Comparison of ENCODE assay signal across 8 mouse cellular contexts in the genomic region with DNA sequence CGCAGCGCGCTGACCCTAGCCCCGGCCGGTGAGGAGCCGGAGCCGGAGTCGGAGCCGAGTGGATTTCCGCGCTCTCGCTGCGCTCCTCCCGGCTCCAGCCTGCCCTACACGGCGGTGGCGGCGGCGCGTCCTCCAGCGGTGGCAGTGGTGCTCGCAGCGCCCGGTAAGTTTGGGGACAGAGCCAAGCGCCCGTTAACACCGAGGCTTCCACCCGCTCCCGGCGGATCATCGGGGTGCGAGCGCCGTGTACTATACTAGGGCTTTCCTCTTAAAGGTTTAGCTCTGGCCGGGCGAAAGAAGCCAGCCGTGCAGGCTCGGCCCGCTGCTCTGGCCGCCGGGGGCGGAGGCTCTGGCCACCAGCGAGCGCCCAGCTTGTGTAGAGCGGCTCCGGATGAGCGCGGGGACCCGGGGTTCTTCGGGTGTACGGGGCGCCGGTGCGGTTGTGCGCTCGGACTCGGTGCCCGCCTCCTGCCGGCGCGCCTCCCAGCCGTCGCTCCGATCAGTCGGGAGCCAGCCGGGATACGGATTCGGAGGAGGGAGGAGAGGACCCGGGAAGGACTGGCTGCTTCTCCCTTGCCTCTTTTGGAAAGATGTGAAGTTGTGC. TPM values are rescaled to one million over a fixed set of nuclear protein-coding genes. Genes with fewer than 3 reads are reported as not detected.
DNase-seq lines count a peak whose midpoint lies in the region; ATAC-seq and TF ChIP-seq lines count a peak whose summit lies in the region.

No protein-coding gene starts in this region.

- H3K4me2 ChIP-seq in intestine, embryonic 15.5 days (replicated peaks): peak overlapping the region; percentile 99

- peak; percentile 37 for ATAC-seq in intestine, embryonic 15.5 days

- no peaks in the 10 kb centered on the region for H3K9me3 ChIP-seq in intestine, embryonic 15.5 days

- peaks cover 52% of the 10 kb centered on the region for H3K79me2 ChIP-seq in macrophage (ENCODE audit: inconsistent target)

- no peaks in the 10 kb centered on the region for H3K36me3 ChIP-seq in intestine, embryonic 15.5 days
- H3K36me3 ChIP-seq in macrophage (ENCODE audit: inconsistent target): no peaks in the 10 kb centered on the region

- no peak; the same call in 1 of the 2 replicates for TF ChIP-seq CTCF in bone marrow, adult 2 months (IDR thresholded peaks at IDR 0.05; ENCODE audit: control insufficient read depth, insufficient read depth, low read length)

- peak overlapping the region; percentile 91 for H3K9ac ChIP-seq in intestine, embryonic 15.5 days

- WGBS in bone marrow, adult 2 months: under 1% methylated on average over 69 of the region's 69 CpGs
- under 1% methylated on average over 69 of the region's 69 CpGs for WGBS in intestine, embryonic 15.5 days
- 2% methylated on average over 68 of the region's 69 CpGs for WGBS in macrophage (ENCODE audit: missing documents)

- peak; percentile 21; the same call in 1 of the 2 replicates for TF ChIP-seq POLR2A in bone marrow, adult 2 months (IDR thresholded peaks at IDR 0.05; ENCODE audit: borderline replicate concordance, control insufficient read depth, low read depth, low read length)

- H3K27ac ChIP-seq in bone marrow, adult 2 months (ENCODE audit: control insufficient read depth, insufficient read depth, low read depth, low read length, poor library complexity): peak overlapping the region; percentile 98
- peak overlapping the region; percentile 100 for H3K27ac ChIP-seq in intestine, embryonic 15.5 days
- peak overlapping the region; percentile 99 for H3K27ac ChIP-seq in macrophage

- H3K4me1 ChIP-seq in bone marrow, adult 2 months (ENCODE audit: control insufficient read depth, insufficient read depth, low read length): peaks cover 1% of the 10 kb centered on the region; the same call in 1 of the 2 replicates
- peaks cover 37% of the 10 kb centered on the region for H3K4me1 ChIP-seq in intestine, embryonic 15.5 days (replicated peaks)

- DNase-seq in left cerebral cortex, adult 18-20 months (ENCODE audit: low spot score in 2 of 2): peak; percentile 57 to 72
- no peak for DNase-seq in left cerebral cortex, adult 11 months (ENCODE audit: low spot score)
- peak; percentile 55 to 59 for DNase-seq in frontal cortex, postnatal 36 days (ENCODE audit: low spot score in 2 of 2)
- peak; percentile 69 to 78 for DNase-seq in spleen, postnatal 10 days (ENCODE audit: low spot score in 2 of 2)
- no peak for DNase-seq in ovary, postnatal 10 days (ENCODE audit: low spot score)

- no peaks in the 10 kb centered on the region for H3K27me3 ChIP-seq in intestine, embryonic 15.5 days (replicated peaks)

- peak overlapping the region; percentile 99 for H3K4me3 ChIP-seq in bone marrow, adult 2 months (replicated peaks; ENCODE audit: control insufficient read depth, low read depth, low read length)
- peak overlapping the region; percentile 89 for H3K4me3 ChIP-seq in intestine, embryonic 15.5 days (replicated peaks)
- H3K4me3 ChIP-seq in macrophage (ENCODE audit: inconsistent target): peak overlapping the region; percentile 92

RNA-seq across cellular contexts. Expression of a gene that starts 0.5 kb away (rescaled TPM):
- 100 to 1,000 TPM in 1 of 2 experiments, 10 to 100 TPM in 1; 89.2 to 100 TPM for total RNA-seq in left cerebral cortex, adult 18-20 months (2021)
- 12.6 and 27.2 TPM in 2 replicates for polyA plus RNA-seq in bone marrow, adult 2 months (2011; ENCODE audit: insufficient read depth, insufficient read length, low replicate concordance, missing spikeins)
- 26.3 and 28.0 TPM in 2 replicates for polyA plus RNA-seq in intestine, embryonic 15.5 days (2015; fragmentation: Nextera tagmentation; extraction: Ambion mirVana)
- 100 to 1,000 TPM; 201 to 426 (median 339) TPM for total RNA-seq in macrophage (2018; cell fraction: chromatin; rRNA removed)
- total RNA-seq in macrophage (2018; cell fraction: cytosol; rRNA removed): 100 to 1,000 TPM; 130 to 224 (median 189) TPM
- total RNA-seq in macrophage (2018; cell fraction: nucleus; rRNA removed): 100 to 1,000 TPM; 176 to 364 (median 261) TPM
- 74.5 to 135 TPM (median 101 TPM) in 3 replicates for polyA plus RNA-seq in macrophage (2018)

Comparison
In these comparisons a context has a peak if more than half of its experiments do, and no peak if none do; other contexts are left out.
1. DNase-seq: peak in left cerebral cortex, adult 18-20 months (2 of 2), frontal cortex, postnatal 36 days (2 of 2) and spleen, postnatal 10 days (2 of 2); none in left cerebral cortex, adult 11 months (single experiment) and ovary, postnatal 10 days (single experiment).
2. Peak in every context shown above with its lines, with median percentiles within 50 percentile points of each other: H3K27ac ChIP-seq and H3K4me3 ChIP-seq.